Mouse (Mus musculus): ENCODE measurements at regions not wholly inside any gene's neighbourhood (a gene's known extent, or its start where the extent isn't known, plus 50 kb on each side); places are given as distances from the start of the nearest gene placed in this dataset.

- TF ChIP-seq CTCF (IDR thresholded peaks at IDR 0.05; ENCODE audit: low read depth, low read length) (no peak), POLR2A (IDR thresholded peaks at IDR 0.05; ENCODE audit: insufficient read depth, low read length) (no peak)
Observed at GRCm38 (mm10) chr15:62392381-62392780, 1452.6 kb downstream of the Gsdmc2 start.
